Mouse (Mus musculus) cerebellum, adult 2 months (tissue): ENCODE results near the gene Bmp3.

Experiments used
- CTCF ChIP-seq: fragments of 200-500 bp; IDR thresholded peaks from 2 replicates; pipeline ENCODE4 v1.5.1; 2011; ENCODE audit warnings: low read depth, mild to moderate bottlenecking, control low read depth, low read length, moderate library complexity, borderline replicate concordance; ENCODE audit not compliant: insufficient read depth
- POLR2A ChIP-seq: fragments of 200-500 bp; IDR thresholded peaks from 2 replicates; pipeline ENCODE4 v1.6.1; 2011; ENCODE audit warnings: low read length, control low read depth, borderline replicate concordance; ENCODE audit not compliant: insufficient read depth

- no peak for TF ChIP-seq POLR2A
- TF ChIP-seq CTCF = no peak
These were observed at the start of gene Bmp3 for GRCm38 (mm10) chr5:98854264-98854626.
